Mouse (Mus musculus): ENCODE measurements around the gene Dcst2.

DNA sequence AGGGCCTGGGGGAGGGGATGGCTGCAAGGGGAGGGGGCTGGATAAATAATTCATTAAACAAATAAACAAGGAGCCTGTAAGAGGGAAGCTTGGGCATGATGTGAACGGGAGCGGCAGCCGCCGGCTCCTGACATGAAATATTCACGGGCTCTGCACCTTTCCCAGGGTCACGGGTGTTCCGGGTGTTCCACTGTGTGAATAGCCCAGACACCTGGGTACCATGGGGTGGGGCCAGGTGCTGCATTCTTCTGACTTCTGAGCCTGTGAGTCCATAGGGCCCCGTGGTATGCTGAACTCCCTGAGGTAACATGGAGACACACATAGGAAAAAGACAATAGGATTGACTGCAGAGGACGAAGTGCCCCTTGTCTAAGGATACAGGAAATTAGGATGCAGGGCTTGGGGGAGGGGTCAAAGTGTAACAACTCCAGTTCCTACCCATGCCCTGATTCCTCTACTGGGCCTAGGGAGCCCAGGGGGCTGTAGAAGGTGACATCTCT, 34.4 kb upstream of the Dcst2 start:
- TF ChIP-seq HCFC1 (IDR thresholded peaks at IDR 0.05; ENCODE audit: borderline replicate concordance, insufficient read depth, low read length) (no peak), ZNF384 (IDR thresholded peaks at IDR 0.05; ENCODE audit: low read depth, low read length) (no peak), ZC3H11A (IDR thresholded peaks at IDR 0.05; ENCODE audit: borderline replicate concordance, low read depth, low read length) (no peak)

Data from ES-E14 (cell line).